Mouse (Mus musculus) E14TG2a.4 (cell line): ENCODE measurements at regions not wholly inside any gene's neighbourhood (a gene's known extent, or its start where the extent isn't known, plus 50 kb on each side); places are given as distances from the start of the nearest gene placed in this dataset.

Experiments
- H3K27me3 ChIP-seq: 2 replicates; pipeline ENCODE4 v1.6.1; 2014; ENCODE audit warnings: low read length, control low read depth; ENCODE audit not compliant: insufficient read depth
- H3K36me3 ChIP-seq: 2 replicates; pipeline ENCODE4 v1.6.1; 2014; ENCODE audit warnings: low read length, control low read depth; ENCODE audit not compliant: insufficient read depth
- H3K4me1 ChIP-seq: replicated peaks from 2 replicates; pipeline ENCODE4 v1.6.1; 2014; ENCODE audit warnings: low read depth, low read length, control low read depth
- H3K4me3 ChIP-seq: replicated peaks from 2 replicates; pipeline ENCODE4 v1.5.1; 2014; ENCODE audit warnings: mild to moderate bottlenecking, low read length
- H3K9me3 ChIP-seq: 2 replicates; pipeline ENCODE4 v1.6.1; 2014; ENCODE audit warnings: low read length, control low read depth
- CTCF ChIP-seq: conservative IDR thresholded peaks from 2 replicates; pipeline ENCODE4 v1.5.1; 2014; ENCODE audit warnings: low read length
- NANOG ChIP-seq: IDR thresholded peaks from 2 replicates; pipeline ENCODE4 v1.6.1; 2014; ENCODE audit warnings: borderline replicate concordance, low read length, mixed read lengths
- POU5F1 ChIP-seq: IDR thresholded peaks from 2 replicates; pipeline ENCODE4 v1.6.1; 2014; ENCODE audit warnings: low read length, borderline replicate concordance

DNA sequence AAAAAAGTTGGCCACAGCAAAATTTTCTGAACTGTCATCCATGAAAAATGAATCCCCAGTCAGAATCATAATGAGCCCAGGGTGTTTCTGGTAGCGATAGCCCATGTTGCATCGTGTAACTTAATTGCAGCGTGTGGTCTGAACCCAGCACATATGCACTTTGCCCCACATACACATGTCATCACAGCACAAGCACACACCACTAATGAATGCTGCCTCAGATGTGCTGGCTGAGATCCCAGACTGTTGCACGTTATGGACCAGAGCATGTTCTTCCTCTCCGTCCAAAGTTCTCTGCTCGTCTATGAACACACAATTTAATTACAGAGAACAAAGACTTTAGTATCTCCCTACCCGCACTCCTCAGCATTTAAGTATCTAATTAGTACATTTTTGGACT, 61.5 kb upstream of the Bmper start:
- H3K27me3 ChIP-seq = no peaks in the 10 kb centered on the region
- TF ChIP-seq NANOG (no peak), POU5F1 (no peak), CTCF (no peak)
- no peaks in the 10 kb centered on the region for H3K36me3 ChIP-seq
- H3K9me3 ChIP-seq = no peaks in the 10 kb centered on the region
- H3K4me1 ChIP-seq = no peaks in the 10 kb centered on the region
- H3K4me3 ChIP-seq = no peak overlapping the region

DNA sequence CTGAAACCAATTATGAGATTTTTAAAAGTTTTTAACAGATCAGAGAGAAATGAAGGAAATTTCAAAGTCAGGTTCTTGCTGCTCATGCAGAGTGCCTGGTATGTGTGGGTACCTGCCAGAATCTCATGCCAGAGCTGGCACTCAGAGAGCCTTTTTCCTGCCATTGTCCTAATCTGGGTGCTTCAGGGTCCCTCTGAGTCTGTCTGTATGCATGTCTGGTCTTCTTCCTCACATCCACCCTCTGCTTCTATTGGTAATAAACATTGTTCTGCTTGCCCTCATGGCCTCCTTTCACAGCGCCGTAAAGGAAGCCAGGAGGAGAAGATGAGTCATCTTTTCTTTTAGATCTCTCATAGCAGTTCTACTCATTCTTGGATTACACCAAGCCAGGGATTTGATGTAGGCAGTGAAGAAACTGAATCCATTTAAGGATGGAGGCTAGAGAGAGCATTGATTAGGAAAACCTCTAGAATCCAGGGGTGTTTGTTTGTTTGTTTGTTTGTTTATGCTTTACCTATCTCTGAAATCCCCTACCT, 55.8 kb upstream of the Bmper start:
- Histone ChIP-seq H3K36me3 (no peaks in the 10 kb centered on the region), H3K4me1 (no peaks in the 10 kb centered on the region), H3K27me3 (no peaks in the 10 kb centered on the region), H3K9me3 (no peaks in the 10 kb centered on the region), H3K4me3 (no peak overlapping the region)
- TF ChIP-seq POU5F1 = no peak
- TF ChIP-seq NANOG = no peak
- TF ChIP-seq CTCF = no peak

DNA sequence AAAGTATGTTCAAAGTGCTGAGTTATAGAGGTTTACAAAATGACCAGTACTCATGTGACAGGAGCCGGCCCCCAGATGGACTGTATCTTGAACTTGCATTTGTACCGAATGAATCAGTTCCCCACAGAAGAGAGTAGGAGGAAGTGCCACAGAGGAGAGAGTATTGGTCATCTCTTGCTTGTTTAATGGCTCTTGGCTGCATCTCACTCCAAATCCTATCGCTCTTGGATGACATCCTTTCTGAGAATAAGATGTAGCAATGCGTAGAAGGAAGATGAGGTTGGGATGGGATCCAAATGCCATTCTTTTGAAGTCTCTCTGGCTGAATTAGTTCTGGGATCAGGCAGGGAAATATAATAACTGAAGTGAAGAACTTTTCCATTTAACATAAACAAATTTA, 55.2 kb upstream of the Bmper start:
- H3K4me1 ChIP-seq = no peaks in the 10 kb centered on the region
- no peaks in the 10 kb centered on the region for H3K9me3 ChIP-seq
- TF ChIP-seq NANOG (no peak), CTCF (no peak), POU5F1 (no peak)
- no peaks in the 10 kb centered on the region for H3K36me3 ChIP-seq
- H3K4me3 ChIP-seq = no peak overlapping the region
- H3K27me3 ChIP-seq = no peaks in the 10 kb centered on the region

- Histone ChIP-seq H3K36me3 (no peaks in the 10 kb centered on the region), H3K27me3 (no peaks in the 10 kb centered on the region), H3K9me3 (no peaks in the 10 kb centered on the region), H3K4me3 (no peak overlapping the region), H3K4me1 (no peaks in the 10 kb centered on the region)
- TF ChIP-seq NANOG (no peak), POU5F1 (no peak), CTCF (no peak)
These were observed 54.7 kb upstream of the Bmper start for GRCm38 (mm10) chr9:23168149-23168548.

DNA sequence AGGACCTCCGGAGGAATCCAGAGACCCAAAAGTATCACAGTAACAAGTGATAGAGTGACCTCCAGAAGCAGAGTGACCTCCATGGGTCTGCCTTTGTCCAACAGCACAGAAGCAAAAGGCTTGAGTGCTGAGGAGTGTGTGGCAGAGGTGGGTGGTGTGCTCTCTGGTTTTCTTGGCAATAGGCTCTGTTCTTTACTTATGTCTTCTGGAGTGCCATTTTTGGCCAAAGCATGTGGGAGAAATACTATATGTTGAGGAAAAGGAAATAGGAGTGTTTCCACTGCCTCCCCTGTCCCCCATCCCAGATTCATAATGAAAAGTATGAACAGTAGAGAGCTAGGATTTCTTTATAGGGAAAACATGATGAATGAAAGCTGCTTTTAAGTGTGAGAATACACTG, 51.5 kb upstream of the Bmper start:
- no peaks in the 10 kb centered on the region for H3K4me1 ChIP-seq
- H3K27me3 ChIP-seq = no peaks in the 10 kb centered on the region
- H3K36me3 ChIP-seq = no peaks in the 10 kb centered on the region
- no peak overlapping the region for H3K4me3 ChIP-seq
- H3K9me3 ChIP-seq = peaks cover 4% of the 10 kb centered on the region
- no peak for TF ChIP-seq NANOG
- TF ChIP-seq POU5F1 = no peak
- no peak for TF ChIP-seq CTCF
